Mouse (Mus musculus): ENCODE measurements around the gene Hist4h4.

GRCm38 (mm10) chr6:136763912-136764311 is 40.3 kb downstream of the Hist4h4 start:
- TF ChIP-seq CTCF (IDR thresholded peaks at IDR 0.05; ENCODE audit: extremely low read depth, insufficient read length, insufficient replicate concordance, low read depth, low read length) (no peak), POLR2A (IDR thresholded peaks at IDR 0.05; ENCODE audit: low read depth, low read length) (no peak)
